Comparison of ENCODE assay signal across 22 mouse cellular contexts in the genomic region with DNA sequence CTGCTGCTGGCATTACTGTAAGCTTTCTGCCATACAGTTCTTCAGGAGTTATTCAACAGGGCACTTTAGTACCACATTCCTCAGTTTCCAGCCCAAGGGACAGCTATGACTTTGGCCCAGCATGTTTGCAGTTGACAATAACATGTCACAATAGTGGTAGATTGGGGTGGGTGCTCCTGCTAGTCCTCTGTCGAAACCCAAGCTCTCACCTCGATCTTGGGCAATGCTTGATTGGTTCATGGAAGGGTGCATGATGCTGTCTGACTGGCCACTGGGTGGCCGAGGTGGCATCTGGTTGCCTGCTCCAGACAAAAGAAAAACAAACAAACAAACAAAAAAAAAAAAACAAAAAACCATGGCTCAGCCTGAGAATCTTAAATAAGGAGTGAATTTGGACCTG. TPM values are rescaled to one million over a fixed set of nuclear protein-coding genes. Genes with fewer than 3 reads are reported as not detected.
DNase-seq lines count a peak whose midpoint lies in the region; ATAC-seq and TF ChIP-seq lines count a peak whose summit lies in the region.
"Had no signal": no experiment of that assay in that cellular context is flagged by ENCODE, and none has a peak within 500 bp of the region (broad histone marks: within the 10 kb centered on the region; RNA-seq: fewer than 3 reads in every experiment).

No protein-coding gene starts in this region.

- WGBS in stomach, embryonic 15.5 days = 77% methylated on average over 3 of the region's 3 CpGs
- WGBS in heart, embryonic 12.5 days = 82% methylated on average over 3 of the region's 3 CpGs

- no peak for TF ChIP-seq POLR2A in brain, embryonic 14.5 days (IDR thresholded peaks at IDR 0.05; ENCODE audit: borderline replicate concordance, extremely low read depth, insufficient read depth, insufficient read length, poor library complexity, severe bottlenecking)

- DNase-seq in layer of hippocampus, adult 2 months (ENCODE audit: low spot score in 2 of 2) = no peak
- DNase-seq in layer of hippocampus, adult 11-12 months (ENCODE audit: low spot score) = no peak
- DNase-seq in 416B (ENCODE audit: low read depth) = peak; percentile 45
- DNase-seq in brain, embryonic 14.5 days (ENCODE audit: low read depth) = no peak
- DNase-seq in urinary bladder, postnatal 10 days (ENCODE audit: low spot score) = no peak
- DNase-seq: adrenal gland, adult 2 months; adrenal gland, postnatal 25 days; cerebellum, adult 11 months; cerebellum, adult 8-10 months; cerebellum, postnatal 25 days; forebrain, postnatal 0 days; gastrocnemius, postnatal 14 days; heart, postnatal 36 days had no signal

- TF ChIP-seq CTCF in layer of hippocampus, adult 2 months (conservative IDR thresholded peaks at IDR 0.05) = peak; percentile 30; the same call in 1 of the 2 replicates
- peak; percentile 14; the same call in 1 of the 2 replicates for TF ChIP-seq CTCF in brain, embryonic 14.5 days (IDR thresholded peaks at IDR 0.05; ENCODE audit: borderline replicate concordance, extremely low read depth, insufficient read depth, insufficient read length)

- H3K36me3 ChIP-seq in stomach, embryonic 15.5 days = peaks cover 58% of the 10 kb centered on the region
- H3K36me3 ChIP-seq in heart, embryonic 12.5 days = peaks cover 95% of the 10 kb centered on the region

- no peaks in the 10 kb centered on the region for H3K9me3 ChIP-seq in stomach, embryonic 15.5 days
- H3K9me3 ChIP-seq in heart, embryonic 12.5 days (replicated peaks) = no peaks in the 10 kb centered on the region
- H3K9me3 ChIP-seq: embryonic facial prominence, embryonic 13.5 days; forebrain, embryonic 12.5 days; heart, embryonic 13.5 days had no signal

- no peak overlapping the region for H3K27ac ChIP-seq in layer of hippocampus, adult 2 months
- H3K27ac ChIP-seq in stomach, embryonic 15.5 days = peak overlapping the region; percentile 1; the same call in 1 of the 2 replicates
- H3K27ac ChIP-seq in heart, embryonic 12.5 days (ENCODE audit: poor library complexity, severe bottlenecking) = no peak overlapping the region
- H3K27ac ChIP-seq: embryonic facial prominence, embryonic 13.5 days; forebrain, embryonic 12.5 days; heart, embryonic 13.5 days had no signal

- no peaks in the 10 kb centered on the region for H3K27me3 ChIP-seq in stomach, embryonic 15.5 days (replicated peaks)
- H3K27me3 ChIP-seq in heart, embryonic 12.5 days (replicated peaks) = no peaks in the 10 kb centered on the region
- H3K27me3 ChIP-seq: CH12.LX; embryonic facial prominence, embryonic 13.5 days; forebrain, embryonic 12.5 days; heart, embryonic 13.5 days; Patski had no signal

- no peak overlapping the region for H3K4me3 ChIP-seq in layer of hippocampus, adult 2 months
- H3K4me3 ChIP-seq in stomach, embryonic 15.5 days (replicated peaks) = no peak overlapping the region
- no peak overlapping the region for H3K4me3 ChIP-seq in heart, embryonic 12.5 days
- H3K4me3 ChIP-seq: embryonic facial prominence, embryonic 13.5 days; forebrain, embryonic 12.5 days; heart, embryonic 13.5 days had no signal

- H3K9ac ChIP-seq in stomach, embryonic 15.5 days = no peak overlapping the region
- H3K9ac ChIP-seq in heart, embryonic 12.5 days = no peak overlapping the region
- H3K9ac ChIP-seq: embryonic facial prominence, embryonic 13.5 days; forebrain, embryonic 12.5 days; forebrain, postnatal 0 days; heart, embryonic 13.5 days had no signal

- no peak overlapping the region for H3K4me2 ChIP-seq in stomach, embryonic 15.5 days
- no peak overlapping the region for H3K4me2 ChIP-seq in heart, embryonic 12.5 days
- H3K4me2 ChIP-seq: embryonic facial prominence, embryonic 13.5 days; forebrain, embryonic 12.5 days; heart, embryonic 13.5 days had no signal

- peaks cover 4% of the 10 kb centered on the region; the same call in 1 of the 2 replicates for H3K4me1 ChIP-seq in stomach, embryonic 15.5 days
- H3K4me1 ChIP-seq in heart, embryonic 12.5 days (replicated peaks) = peaks cover 33% of the 10 kb centered on the region

- ATAC-seq in stomach, embryonic 15.5 days (ENCODE audit: insufficient read depth, low FRiP score, low read depth) = no peak
- ATAC-seq in heart, embryonic 12.5 days (ENCODE audit: insufficient number of reproducible peaks, low FRiP score) = no peak
- ATAC-seq: activated CD4-positive, CD25-positive, alpha-beta regulatory T cell, adult 4 months; forebrain, postnatal 0 days; hindbrain, embryonic 16.5 days; Patski had no signal

RNA-seq across cellular contexts. Expression of gene Pigv, which starts 22.9 kb away (rescaled TPM):
- total RNA-seq in layer of hippocampus, adult 2 months (2021) = 1 to 10 TPM; 9.1 to 9.7 TPM
- polyA plus RNA-seq in brain, embryonic 14.5 days (2012; rRNA removed) = 11.7 and 12.8 TPM in 2 replicates
- 14.7 and 18.7 TPM in 2 replicates for polyA plus RNA-seq in stomach, embryonic 15.5 days (2015; fragmentation: Nextera tagmentation; extraction: Ambion mirVana)
- 15.0 and 18.4 TPM in 2 replicates for polyA plus RNA-seq in heart, embryonic 12.5 days (2016; fragmentation: Nextera tagmentation; extraction: Ambion mirVana)

RNA-seq across cellular contexts. Expression of gene Zdhhc18, which starts 45.4 kb away (rescaled TPM):
- total RNA-seq in layer of hippocampus, adult 2 months (2021) = 10 to 100 TPM; 37.1 to 38.0 TPM
- 34.4 and 39.9 TPM in 2 replicates for polyA plus RNA-seq in brain, embryonic 14.5 days (2012; rRNA removed)
- 5.4 and 5.8 TPM in 2 replicates for polyA plus RNA-seq in stomach, embryonic 15.5 days (2015; fragmentation: Nextera tagmentation; extraction: Ambion mirVana)
- 3.5 and 3.9 TPM in 2 replicates for polyA plus RNA-seq in heart, embryonic 12.5 days (2016; fragmentation: Nextera tagmentation; extraction: Ambion mirVana)
